Mouse (Mus musculus) liver, postnatal 0 days (tissue): ENCODE measurements around the gene Cstl1. TPM values are rescaled to one million over a fixed set of nuclear protein-coding genes. Genes with fewer than 3 reads are reported as not detected.
A peak's percentile ranks its signal among the peaks of the same experiment; 100 is the strongest.
"Not testable (repeated sequence)": the region's sequence is repeated elsewhere in the genome, so short reads cannot be mapped to it uniquely, and the experiment has no call there.

Source experiments
- ATAC-seq: fragments of 200-750 bp; cut with Nextera tagmentation; 2 replicates; pipeline ENCODE4 v1.8.0; 2017; ENCODE audit warnings: mild to moderate bottlenecking, moderate library complexity
- DNase-seq: peaks from one replicate; pipeline ENCODE4 v3.0.0-alpha.2; 2016
- H3K27ac ChIP-seq: fragments of 300-500 bp; sonication (generic); 2 replicates; pipeline ENCODE4 v1.5.1; 2014; ENCODE audit warnings: antibody characterized with exemption, moderate library complexity, mild to moderate bottlenecking, low read depth
- H3K27me3 ChIP-seq: fragments of 300-500 bp; sonication (generic); 2 replicates; pipeline ENCODE4 v1.6.1; 2014; ENCODE audit warnings: low read length, control low read depth, mixed read lengths; ENCODE audit not compliant: insufficient read depth
- H3K36me3 ChIP-seq: fragments of 300-500 bp; sonication (generic); replicated peaks from 2 replicates; pipeline ENCODE4 v1.6.1; 2014; ENCODE audit warnings: mild to moderate bottlenecking, control low read depth, low read length, moderate library complexity, mixed read lengths; ENCODE audit not compliant: insufficient read depth
- H3K4me1 ChIP-seq: fragments of 300-500 bp; sonication (generic); 2 replicates; pipeline ENCODE4 v1.6.1; 2014; ENCODE audit warnings: antibody characterized with exemption, mild to moderate bottlenecking, control low read depth; ENCODE audit not compliant: insufficient read depth
- H3K4me2 ChIP-seq: fragments of 300-500 bp; sonication (generic); 2 replicates; pipeline ENCODE4 v1.6.1; 2014; ENCODE audit warnings: low read depth, mild to moderate bottlenecking, low read length, moderate library complexity, mixed read lengths
- H3K4me3 ChIP-seq: fragments of 300-500 bp; sonication (generic); 2 replicates; pipeline ENCODE4 v1.5.1; 2014; ENCODE audit warnings: low read depth, low read length
- H3K9ac ChIP-seq: fragments of 300-500 bp; sonication (generic); replicated peaks from 2 replicates; pipeline ENCODE4 v1.6.1; 2014; ENCODE audit warnings: mild to moderate bottlenecking, moderate library complexity
- H3K9me3 ChIP-seq: fragments of 300-500 bp; sonication (generic); 2 replicates; pipeline ENCODE4 v1.6.1; 2016; ENCODE audit warnings: mild to moderate bottlenecking, control low read depth, low read length, mixed read lengths
- CTCF ChIP-seq: sonication (generic); IDR thresholded peaks from 2 replicates; pipeline ENCODE4 v1.5.1; 2016; ENCODE audit warnings: antibody characterized with exemption, low read depth
- EP300 ChIP-seq: IDR thresholded peaks from 2 replicates; pipeline ENCODE4 v1.6.1; 2016; ENCODE audit warnings: antibody characterized with exemption, low read depth, mild to moderate bottlenecking
- WGBS: fragments of 180-500 bp; shearing (Covaris S2); extraction: QIAGEN DNeasy Blood & Tissue Kit; methylation state at CpG from one replicate; pipeline ENCODE4 v1.1.7; 2014; ENCODE audit not compliant: insufficient replicate concordance; 5-methylcytosine and 5-hydroxymethylcytosine counted together
- polyA plus RNA-seq: library from polyadenylated mRNA; unstranded; fragments of >200 nt; fragmentation: Nextera tagmentation; extraction: Ambion mirVana; gene quantifications from 2 replicates; pipeline ENCODE4 v1.2.1, GENCODE M21; 2015

The Cstl1 gene
- polyA plus RNA-seq, 1 experiment from 2014 or later, result not detected

DNA sequence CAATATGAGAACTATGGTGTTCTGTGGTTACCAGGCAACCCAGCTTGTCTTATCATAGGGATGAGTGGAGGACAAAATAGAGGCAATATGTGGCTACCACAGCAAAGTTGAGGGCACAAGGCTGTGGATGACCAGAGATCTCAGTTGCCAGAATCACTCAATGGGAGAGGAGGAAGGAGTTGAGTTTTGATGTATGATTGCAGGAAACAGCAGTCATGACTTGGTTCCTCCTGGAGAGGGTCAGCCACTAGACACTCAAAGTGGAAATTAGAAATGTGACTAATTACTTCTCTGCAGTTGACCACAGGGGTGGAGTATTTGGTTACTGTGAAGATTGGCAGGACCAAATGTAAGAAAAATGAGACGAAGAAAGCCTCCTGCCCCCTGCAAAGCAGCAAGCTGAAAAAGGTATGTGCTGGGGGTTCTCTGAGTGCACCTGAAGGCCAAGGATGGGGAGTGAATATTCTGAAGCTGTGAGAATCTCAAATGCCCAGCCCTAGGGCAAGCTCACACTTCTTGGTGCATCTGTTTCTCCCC, 4.2 kb downstream of the Cstl1 start:
- WGBS, result 32% methylated on average over 1 of the region's 1 CpGs

DNA sequence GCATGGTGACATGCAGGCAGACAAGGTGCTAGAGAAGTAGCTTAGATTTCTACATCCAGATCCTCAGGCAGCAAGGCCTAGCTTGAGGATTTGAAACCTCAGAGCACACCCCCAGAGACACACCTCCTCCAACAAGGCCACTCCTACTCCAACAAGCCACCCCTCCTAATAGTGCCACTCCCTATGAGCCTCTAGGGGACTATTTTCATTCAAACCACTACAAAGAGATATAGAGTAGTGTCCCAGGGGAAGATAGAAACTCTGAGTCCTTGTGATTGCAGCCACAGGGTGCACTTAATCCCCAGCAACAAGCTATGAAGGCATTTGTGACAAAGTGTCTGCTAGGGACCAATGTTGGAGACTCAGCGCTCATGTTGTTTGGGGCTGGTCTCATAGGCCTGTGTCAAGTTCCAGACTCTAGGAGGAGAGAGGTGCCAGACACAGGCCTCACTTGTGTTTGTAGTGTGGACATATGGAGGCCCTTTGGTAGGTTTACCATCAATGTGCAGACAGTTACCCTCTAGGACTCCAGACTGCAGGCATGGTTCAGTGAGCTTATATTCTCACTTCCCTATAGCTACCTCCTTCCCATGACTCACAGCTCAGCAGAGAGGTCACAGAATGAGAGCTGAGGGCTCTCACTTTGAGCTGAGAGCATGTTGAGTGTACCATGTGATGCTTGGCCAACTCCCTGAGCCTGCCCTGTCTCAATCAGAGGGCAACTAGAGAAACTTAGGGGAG, 13.7 kb downstream of the Cstl1 start:
- H3K9me3 ChIP-seq, result no peaks in the 10 kb centered on the region
- no peaks in the 10 kb centered on the region for H3K4me1 ChIP-seq
- peak; percentile 83 for ATAC-seq
- no peak overlapping the region for H3K4me2 ChIP-seq
- H3K27ac ChIP-seq, result no peak overlapping the region
- H3K4me3 ChIP-seq, result no peak overlapping the region
- no peak overlapping the region for H3K9ac ChIP-seq
- peak; percentile 13 for DNase-seq
- TF ChIP-seq EP300, result no peak
- no peak for TF ChIP-seq CTCF
- 95% methylated on average over 1 of the region's 1 CpGs for WGBS
- H3K27me3 ChIP-seq, result no peaks in the 10 kb centered on the region
- H3K36me3 ChIP-seq, result no peaks in the 10 kb centered on the region

More for the DNA sequence above, 4.2 kb downstream of the Cstl1 start:
- Histone ChIP-seq H3K27ac (no peak overlapping the region), H3K9ac (no peak overlapping the region), H3K4me1 (no peaks in the 10 kb centered on the region), H3K36me3 (no peaks in the 10 kb centered on the region), H3K4me3 (no peak overlapping the region), H3K4me2 (no peak overlapping the region), H3K27me3 (no peaks in the 10 kb centered on the region), H3K9me3 (no peaks in the 10 kb centered on the region)
- no peak for DNase-seq
- TF ChIP-seq EP300, result no peak
- TF ChIP-seq CTCF, result no peak
- ATAC-seq, result no peak

DNA sequence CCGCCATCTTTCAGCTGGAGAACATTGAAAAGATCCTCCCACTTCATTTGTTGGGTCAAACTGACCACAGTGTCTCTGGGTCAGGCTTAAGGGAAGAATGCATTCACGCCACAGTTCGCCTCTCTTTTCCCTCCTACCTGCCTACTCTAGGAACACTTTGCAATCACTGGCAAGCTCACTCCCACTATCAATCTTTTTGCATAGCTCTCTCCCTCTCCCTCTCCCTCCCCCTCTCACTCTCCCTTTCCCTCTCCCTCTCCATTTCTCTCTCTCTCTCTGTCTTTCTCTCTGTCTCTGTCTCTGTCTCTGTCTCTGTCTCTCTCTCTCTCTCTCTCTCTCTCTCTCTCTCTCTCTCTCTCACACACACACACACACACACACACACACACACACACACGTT, 21.2 kb downstream of the Cstl1 start, which contains the start of gene Cst11:
TSS of gene Cst11 (minus strand) at position 101 of the 400 bp plus-strand sequence.
- H3K27ac ChIP-seq, DNase-seq, H3K9me3 ChIP-seq, H3K27me3 ChIP-seq, H3K4me1 ChIP-seq, H3K9ac ChIP-seq, ATAC-seq, H3K36me3 ChIP-seq, H3K4me2 ChIP-seq, H3K4me3 ChIP-seq: not testable (repeated sequence)
- WGBS, result 72% methylated on average over 4 of the region's 4 CpGs

DNA sequence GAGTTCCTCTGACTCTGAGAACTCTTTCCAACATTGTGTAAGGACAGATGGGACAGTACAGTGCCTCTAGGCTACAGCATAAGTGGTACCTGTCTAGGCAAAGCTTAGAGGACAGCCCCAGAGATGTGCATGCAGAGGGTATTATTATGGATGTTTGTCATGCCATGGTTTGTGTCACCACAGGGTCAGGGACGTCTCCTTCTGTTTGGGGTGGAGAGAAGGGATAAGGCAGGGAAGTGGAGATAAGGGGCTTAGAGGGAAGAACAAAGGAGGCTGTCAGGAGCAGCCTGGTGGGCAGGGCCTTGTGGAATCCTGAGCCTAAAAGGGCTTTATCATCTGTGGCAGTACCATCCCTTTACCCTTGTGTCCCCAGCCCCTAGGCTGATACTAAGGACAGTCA, 31.6 kb downstream of the Cstl1 start, which contains the start of gene 8030411F24Rik:
TSS of gene 8030411F24Rik (plus strand) at position 301 of the 400 bp plus-strand sequence.
- Histone ChIP-seq H3K4me2 (no peak within 1 kb of the TSS), H3K9me3 (no peaks in the 10 kb centered on the region), H3K4me1 (no peaks in the 10 kb centered on the region), H3K4me3 (no peak within 1 kb of the TSS), H3K27me3 (no peaks in the 10 kb centered on the region), H3K27ac (no peak within 1 kb of the TSS), H3K36me3 (no peaks in the 10 kb centered on the region), H3K9ac (no peak within 1 kb of the TSS)
- TF ChIP-seq CTCF (no peak), EP300 (no peak)
- DNase-seq, result no peak
- 0% methylated on average over 1 of the region's 1 CpGs for WGBS
- no peak for ATAC-seq

DNA sequence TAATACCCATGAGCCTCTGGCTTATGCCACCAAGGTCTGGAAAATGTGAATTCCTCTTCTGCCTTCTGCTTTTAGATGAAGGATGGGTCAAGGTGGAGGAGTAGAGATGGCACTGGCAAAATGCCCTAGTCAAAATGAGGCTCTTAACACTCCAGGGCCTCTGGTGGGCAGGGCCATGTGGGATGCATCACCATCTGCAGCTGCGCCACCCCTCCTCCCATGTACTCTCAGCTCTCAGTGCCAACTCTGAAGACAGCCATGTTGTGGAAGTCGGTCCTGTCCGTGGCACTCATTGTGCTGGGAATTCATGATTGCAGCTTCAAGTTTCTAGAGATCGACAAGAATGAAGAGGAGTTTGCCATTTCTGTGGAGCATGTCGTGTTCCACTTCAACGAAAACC, 39.0 kb downstream of the Cstl1 start, which contains the start of gene Cst12:
TSS of gene Cst12 (plus strand) at position 220 of the 400 bp plus-strand sequence.
- DNase-seq (no peak), ATAC-seq (no peak)
- Histone ChIP-seq H3K9me3 (no peaks in the 10 kb centered on the region), H3K4me3 (no peak within 1 kb of the TSS), H3K27ac (no peak within 1 kb of the TSS), H3K9ac (no peak within 1 kb of the TSS), H3K4me1 (no peaks in the 10 kb centered on the region), H3K36me3 (no peaks in the 10 kb centered on the region), H3K4me2 (no peak within 1 kb of the TSS), H3K27me3 (no peaks in the 10 kb centered on the region)
- TF ChIP-seq CTCF (no peak), EP300 (no peak)
- 84% methylated on average over 6 of the region's 6 CpGs for WGBS

DNA sequence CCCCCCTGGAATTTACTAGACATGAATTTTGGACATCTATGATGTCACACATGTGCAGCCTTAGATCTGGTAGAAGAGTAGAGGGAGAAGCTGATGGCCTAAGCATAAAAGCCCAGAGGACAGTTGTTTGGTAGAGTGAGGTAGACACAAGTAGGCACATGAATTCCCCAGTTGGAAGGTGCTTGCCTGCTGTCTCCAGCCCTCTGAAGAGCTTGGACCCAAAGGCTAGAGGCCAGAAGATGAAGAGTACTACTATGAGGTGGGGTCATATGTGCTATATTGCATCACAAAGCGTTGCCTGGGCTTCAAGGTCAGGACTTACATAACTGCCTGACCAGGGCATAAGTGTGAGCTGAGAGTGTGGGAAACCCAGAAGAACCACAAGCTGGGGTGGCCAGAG, 48.3 kb downstream of the Cstl1 start, which contains the start of gene Cst8:
TSS of gene Cst8 (plus strand) at position 301 of the 400 bp plus-strand sequence.
- Histone ChIP-seq H3K9me3 (no peaks in the 10 kb centered on the region), H3K4me1 (no peaks in the 10 kb centered on the region), H3K27me3 (no peaks in the 10 kb centered on the region), H3K4me2 (no peak within 1 kb of the TSS), H3K36me3 (no peaks in the 10 kb centered on the region), H3K4me3 (no peak within 1 kb of the TSS), H3K9ac (no peak within 1 kb of the TSS), H3K27ac (no peak within 1 kb of the TSS)
- no peak for DNase-seq
- 45% methylated on average over 1 of the region's 1 CpGs for WGBS
- ATAC-seq, result no peak
- TF ChIP-seq CTCF, result no peak
- TF ChIP-seq EP300, result no peak
